Mouse (Mus musculus) limb, embryonic 13.5 days (tissue): Measurements from ENCODE around the gene Cdk5r1. TPM values are rescaled to one million over a fixed set of nuclear protein-coding genes. Genes with fewer than 3 reads are reported as not detected.

ENCODE experiments used
- polyA plus RNA-seq: library from polyadenylated mRNA; unstranded; fragments of >200 nt; fragmentation: Nextera tagmentation; extraction: Ambion mirVana; gene quantifications from 2 replicates; pipeline ENCODE4 v1.2.1, GENCODE M21; 2015

Gene Cdk5r1
- polyA plus RNA-seq, 1 experiment from 2014 or later: 3.3 TPM

Other genes with a start within 250 kb of the Cdk5r1 start
- 3.5 and 3.8 TPM in 2 replicates for gene Rhbdl3, start 176.1 kb upstream of the Cdk5r1 start, polyA plus RNA-seq
- 25.8 and 27.0 TPM in 2 replicates for gene 5730455P16Rik, start 99.0 kb upstream of the Cdk5r1 start, polyA plus RNA-seq
- 253 and 263 TPM in 2 replicates for gene Zfp207, start 93.7 kb upstream of the Cdk5r1 start, polyA plus RNA-seq
- 332 and 353 TPM in 2 replicates for gene Psmd11, start 48.4 kb upstream of the Cdk5r1 start, polyA plus RNA-seq